Mouse (Mus musculus): ENCODE data around the gene Triobp. TPM values are rescaled to one million over a fixed set of nuclear protein-coding genes. Genes with fewer than 3 reads are reported as not detected.

The Triobp gene
- polyA plus RNA-seq, 1 experiment, result 47.6 TPM

GRCm38 (mm10) chr15:78926021-78926919, 21.3 kb upstream of the Triobp start, which contains the start of gene Lgals1:
Gene Lgals1, plus strand, starts transcription at chr15:78926725.
- WGBS, result 16% methylated on average over 20 of the region's 20 CpGs
- Histone ChIP-seq H3K36me3 (ENCODE audit: control insufficient read depth, insufficient read depth, low read length) (no peaks in the 10 kb centered on the region), H3K4me3 (ENCODE audit: insufficient read depth, low read depth, low read length) (peak within 1 kb of the TSS; percentile 57), H3K27ac (ENCODE audit: insufficient read depth, low read depth, low read length) (peak within 1 kb of the TSS; percentile 82), H3K4me1 (ENCODE audit: control insufficient read depth, insufficient read depth, low read length) (peaks cover 21% of the 10 kb centered on the region), H3K27me3 (replicated peaks; ENCODE audit: control insufficient read depth, insufficient read depth, low read length) (no peaks in the 10 kb centered on the region)
- TF ChIP-seq CTCF (conservative IDR thresholded peaks at IDR 0.05; ENCODE audit: insufficient read depth, insufficient read length, low read depth, low read length) (no peak), POLR2A (IDR thresholded peaks at IDR 0.05; ENCODE audit: low read depth, low read length) (peak; percentile 10)
- DNase-seq, result peak; percentile 97

- TF ChIP-seq POLR2A (IDR thresholded peaks at IDR 0.05; ENCODE audit: low read depth, low read length) (no peak), CTCF (conservative IDR thresholded peaks at IDR 0.05; ENCODE audit: insufficient read depth, insufficient read length, low read depth, low read length) (no peak)
- Histone ChIP-seq H3K4me3 (ENCODE audit: insufficient read depth, low read depth, low read length) (peak overlapping the region; percentile 57), H3K27ac (ENCODE audit: insufficient read depth, low read depth, low read length) (peak overlapping the region; percentile 82), H3K4me1 (ENCODE audit: control insufficient read depth, insufficient read depth, low read length) (peaks cover 21% of the 10 kb centered on the region), H3K36me3 (ENCODE audit: control insufficient read depth, insufficient read depth, low read length) (no peaks in the 10 kb centered on the region), H3K27me3 (replicated peaks; ENCODE audit: control insufficient read depth, insufficient read depth, low read length) (no peaks in the 10 kb centered on the region)
- WGBS, result 27% methylated on average over 15 of the region's 15 CpGs
- peak; percentile 52 for DNase-seq
Measured at GRCm38 (mm10) chr15:78927021-78927787, 20.3 kb upstream of the Triobp start.

- H3K27ac ChIP-seq (ENCODE audit: insufficient read depth, low read depth, low read length), result peak overlapping the region; percentile 66
- TF ChIP-seq POLR2A (IDR thresholded peaks at IDR 0.05; ENCODE audit: low read depth, low read length) (peak; percentile 12), CTCF (conservative IDR thresholded peaks at IDR 0.05; ENCODE audit: insufficient read depth, insufficient read length, low read depth, low read length) (no peak)
- 2% methylated on average over 34 of the region's 35 CpGs for whole genome bisulfite sequencing
Measured at GRCm38 (mm10) chr15:78927788-78928457, 19.6 kb upstream of the Triobp start.

GRCm38 (mm10) chr15:78928539-78928938, 19.0 kb upstream of the Triobp start:
- Histone ChIP-seq H3K36me3 (ENCODE audit: control insufficient read depth, insufficient read depth, low read length) (no peaks in the 10 kb centered on the region), H3K4me1 (ENCODE audit: control insufficient read depth, insufficient read depth, low read length) (peaks cover 21% of the 10 kb centered on the region), H3K27ac (ENCODE audit: insufficient read depth, low read depth, low read length) (no peak overlapping the region), H3K4me3 (ENCODE audit: insufficient read depth, low read depth, low read length) (no peak overlapping the region), H3K27me3 (replicated peaks; ENCODE audit: control insufficient read depth, insufficient read depth, low read length) (no peaks in the 10 kb centered on the region)
- 60% methylated on average over 8 of the region's 8 CpGs for WGBS
- DNase-seq, result no peak
- no peak for TF ChIP-seq POLR2A (IDR thresholded peaks at IDR 0.05; ENCODE audit: low read depth, low read length)
- no peak for TF ChIP-seq CTCF (conservative IDR thresholded peaks at IDR 0.05; ENCODE audit: insufficient read depth, insufficient read length, low read depth, low read length)

More at GRCm38 (mm10) chr15:78927788-78928457, 19.6 kb upstream of the Triobp start:
- peaks cover 21% of the 10 kb centered on the region for H3K4me1 ChIP-seq (ENCODE audit: control insufficient read depth, insufficient read depth, low read length)
- H3K36me3 ChIP-seq (ENCODE audit: control insufficient read depth, insufficient read depth, low read length), result no peaks in the 10 kb centered on the region
- no peaks in the 10 kb centered on the region for H3K27me3 ChIP-seq (replicated peaks; ENCODE audit: control insufficient read depth, insufficient read depth, low read length)
- peak; percentile 83 for DNase-seq
- peak overlapping the region; percentile 43 for H3K4me3 ChIP-seq (ENCODE audit: insufficient read depth, low read depth, low read length)

GRCm38 (mm10) chr15:78930192-78930706, 17.3 kb upstream of the Triobp start:
- H3K4me3 ChIP-seq (ENCODE audit: insufficient read depth, low read depth, low read length), result no peak overlapping the region
- H3K27ac ChIP-seq (ENCODE audit: insufficient read depth, low read depth, low read length), result no peak overlapping the region
- no peaks in the 10 kb centered on the region for H3K27me3 ChIP-seq (replicated peaks; ENCODE audit: control insufficient read depth, insufficient read depth, low read length)
- TF ChIP-seq CTCF (conservative IDR thresholded peaks at IDR 0.05; ENCODE audit: insufficient read depth, insufficient read length, low read depth, low read length), result no peak
- no peak for TF ChIP-seq POLR2A (IDR thresholded peaks at IDR 0.05; ENCODE audit: low read depth, low read length)
- no peak for DNase-seq
- no peaks in the 10 kb centered on the region for H3K36me3 ChIP-seq (ENCODE audit: control insufficient read depth, insufficient read depth, low read length)
- 95% methylated on average over 6 of the region's 6 CpGs for WGBS
- peaks cover 18% of the 10 kb centered on the region for H3K4me1 ChIP-seq (ENCODE audit: control insufficient read depth, insufficient read depth, low read length)

- Histone ChIP-seq H3K4me1 (ENCODE audit: control insufficient read depth, insufficient read depth, low read length) (peaks cover 15% of the 10 kb centered on the region), H3K27me3 (replicated peaks; ENCODE audit: control insufficient read depth, insufficient read depth, low read length) (no peaks in the 10 kb centered on the region), H3K4me3 (ENCODE audit: insufficient read depth, low read depth, low read length) (no peak overlapping the region), H3K36me3 (ENCODE audit: control insufficient read depth, insufficient read depth, low read length) (no peaks in the 10 kb centered on the region), H3K27ac (ENCODE audit: insufficient read depth, low read depth, low read length) (no peak overlapping the region)
- no peak for DNase-seq
- 95% methylated on average over 7 of the region's 7 CpGs for WGBS
- TF ChIP-seq POLR2A (IDR thresholded peaks at IDR 0.05; ENCODE audit: low read depth, low read length) (no peak), CTCF (conservative IDR thresholded peaks at IDR 0.05; ENCODE audit: insufficient read depth, insufficient read length, low read depth, low read length) (no peak)
Measured at GRCm38 (mm10) chr15:78930801-78931426, 16.6 kb upstream of the Triobp start.

Measured in kidney, adult 2 months (tissue).